Mouse (Mus musculus) heart, postnatal 36 days (tissue): ENCODE data around the gene Rab11b. TPM values are rescaled to one million over a fixed set of nuclear protein-coding genes. Genes with fewer than 3 reads are reported as not detected.
"Not testable (repeated sequence)": the region's sequence is repeated elsewhere in the genome, so short reads cannot be mapped to it uniquely, and the experiment has no call there.

Experiments used
- DNase-seq, 2 experiments: peaks; one replicate each; pipeline ENCODE4 v3.0.0; 2021 to 2022
- intact Hi-C: fragments of 180-260 bp; cut with DNase I; formaldehyde crosslinking; loops from one replicate; pipeline ENCODE4 v1.15.1; 2025
- total RNA-seq, 2 experiments: library from RNA; stranded (reverse); gene quantifications; 2 replicates each; pipeline ENCODE4 v1.2.3; 2021

The Rab11b gene
- total RNA-seq, 2 experiments from 2014 or later: 269 to 304 TPM

DNA sequence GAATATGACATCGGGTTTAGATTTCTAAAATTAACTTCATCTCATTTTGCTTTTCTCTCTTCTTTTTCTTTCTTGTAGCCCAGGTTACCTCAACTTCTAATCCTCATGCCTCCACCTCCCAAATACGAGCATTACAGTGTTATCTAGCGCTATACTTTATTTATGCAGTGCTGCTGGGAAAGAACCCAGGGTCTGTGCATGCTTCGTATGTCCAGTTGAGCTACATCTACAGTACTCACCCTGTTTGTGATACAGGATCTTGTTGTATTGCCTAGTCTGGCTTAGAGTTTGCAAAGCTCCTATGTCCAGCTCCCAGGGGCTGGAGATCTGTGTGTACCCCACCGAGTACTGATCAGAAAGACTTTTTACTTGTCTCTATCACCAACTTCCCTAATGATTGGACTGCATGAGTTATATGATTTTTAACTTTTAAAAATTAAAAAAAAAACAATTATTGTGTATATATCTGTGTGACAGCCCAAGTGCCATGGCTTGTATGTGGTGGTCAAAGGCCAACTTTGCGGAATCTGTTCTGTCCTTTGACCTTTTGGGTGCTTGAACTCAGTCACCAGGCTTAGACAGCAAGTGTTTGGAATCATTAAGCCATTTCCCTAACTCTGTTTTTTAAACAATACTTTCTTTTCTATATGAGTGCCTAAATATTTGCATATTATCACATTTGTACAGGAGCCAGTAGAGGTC lies 13.7 kb upstream of the Rab11b start:
- DNase-seq: no peak

DNA sequence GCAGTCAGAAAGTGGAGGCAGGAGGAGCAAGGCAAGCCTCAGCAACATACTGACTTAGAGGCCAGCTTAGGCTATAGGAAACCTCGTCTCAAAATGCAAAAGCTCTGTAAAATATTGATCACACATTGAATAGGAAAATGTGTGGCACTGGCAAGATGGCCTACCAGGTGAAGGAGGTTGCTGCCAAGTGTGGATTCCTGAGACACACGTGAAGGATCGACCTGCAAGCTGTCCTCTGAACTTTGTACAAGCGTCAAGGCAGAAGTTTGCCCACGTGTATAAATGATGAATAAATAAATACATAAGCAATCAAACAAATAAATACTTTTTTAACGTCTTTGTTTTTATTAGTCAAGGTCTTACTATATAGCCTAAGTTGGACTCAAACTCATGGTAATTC lies 13.1 kb upstream of the Rab11b start:
- no peak for DNase-seq
- intact Hi-C loops: no loop called here

More for the DNA sequence above, 13.7 kb upstream of the Rab11b start:
- intact Hi-C loops: no loop called here

DNA sequence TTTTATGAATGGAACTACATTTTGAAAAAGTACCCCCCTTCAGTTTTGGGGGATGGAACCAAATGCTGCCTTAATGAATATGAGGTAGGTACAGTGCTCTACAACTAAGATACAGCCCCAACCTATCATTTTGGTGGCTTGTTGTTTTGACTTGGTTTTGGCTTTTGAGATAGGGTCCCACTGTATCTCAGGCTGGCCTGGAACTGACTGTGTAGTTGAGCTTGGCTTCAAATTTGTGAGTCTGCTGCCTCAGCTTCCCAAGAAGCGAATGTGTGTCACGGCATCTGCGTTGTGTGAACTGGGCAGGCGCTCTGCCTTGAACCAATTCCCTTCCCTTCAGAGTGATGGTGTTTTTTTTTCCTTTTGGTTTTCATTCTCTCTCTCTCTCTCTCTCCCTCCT lies 11.3 kb upstream of the Rab11b start:
- intact Hi-C loops: no loop called here
- no peak for DNase-seq

DNA sequence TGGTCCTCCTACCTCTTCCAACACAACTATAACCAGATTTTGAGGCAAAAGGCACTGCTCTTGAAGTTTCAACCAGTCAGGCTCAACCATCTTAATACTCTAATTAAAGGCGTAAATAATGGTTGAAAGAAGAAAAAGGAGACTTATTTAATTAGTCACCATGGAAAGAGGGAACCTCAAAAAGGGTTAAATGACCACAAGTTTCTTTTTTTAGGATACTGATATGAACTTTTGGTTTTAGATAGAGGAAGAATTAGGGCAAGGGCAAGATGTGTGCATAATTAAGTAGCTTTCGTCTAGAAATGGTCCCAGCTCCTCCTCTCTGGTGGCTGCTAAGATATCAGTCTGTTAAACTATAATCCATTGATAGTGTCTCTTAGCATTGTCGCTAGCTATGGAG lies 6.1 kb upstream of the Rab11b start:
- no peak for DNase-seq
- intact Hi-C loops: no loop called here

DNA sequence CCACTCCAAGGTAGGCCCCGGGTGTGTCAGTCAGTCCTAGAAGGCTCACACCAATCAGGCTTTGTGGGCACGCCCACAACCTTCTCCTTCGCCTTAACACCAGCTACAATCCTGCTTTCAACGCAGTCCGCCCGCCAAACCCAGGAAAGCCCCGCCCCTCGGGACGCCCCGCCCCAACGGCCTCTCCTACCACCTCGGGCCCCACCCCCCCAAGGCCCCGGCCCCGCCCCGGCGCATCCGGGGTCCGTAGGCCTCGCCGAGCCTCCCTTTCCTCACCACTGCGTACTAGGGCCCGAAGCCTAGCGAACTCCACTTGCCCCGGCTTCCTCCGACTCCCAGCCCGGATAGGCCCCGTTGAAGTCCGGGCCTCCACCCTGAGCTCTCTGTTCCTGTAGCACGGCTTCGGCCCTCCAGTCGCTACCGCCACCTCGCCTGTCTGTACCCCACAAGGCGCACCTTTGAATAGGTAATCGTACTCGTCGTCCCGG lies 519 bp downstream of the Rab11b start:
- intact Hi-C loops: no loop called here
- DNase-seq: peak; percentile 94 to 96

DNA sequence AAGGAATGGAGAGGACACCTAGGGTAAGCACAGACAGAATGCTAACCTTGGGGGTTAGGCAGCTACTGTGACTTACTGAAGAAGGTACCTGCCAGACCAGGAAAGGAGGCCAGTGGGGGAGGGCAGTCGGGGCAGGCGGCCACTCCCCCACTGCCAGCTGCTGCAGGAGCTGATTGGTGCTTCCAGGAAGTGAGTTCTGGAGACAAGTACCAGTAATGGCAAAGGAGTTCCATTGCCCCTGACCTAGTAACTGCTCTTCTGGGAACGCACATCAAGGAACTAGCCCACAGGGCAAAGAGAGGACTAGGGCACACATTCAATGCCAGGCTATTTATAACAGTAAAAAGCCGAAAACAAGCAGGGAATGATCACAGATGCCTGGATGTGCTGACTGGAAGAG lies 3.1 kb downstream of the Rab11b start:
- DNase-seq: peak; percentile 32 to 43
- intact Hi-C loops: loop anchor here (2.0 kb wide), 1 partner anchor 22 kb away; no protein-coding TSS in a partner anchor

DNA sequence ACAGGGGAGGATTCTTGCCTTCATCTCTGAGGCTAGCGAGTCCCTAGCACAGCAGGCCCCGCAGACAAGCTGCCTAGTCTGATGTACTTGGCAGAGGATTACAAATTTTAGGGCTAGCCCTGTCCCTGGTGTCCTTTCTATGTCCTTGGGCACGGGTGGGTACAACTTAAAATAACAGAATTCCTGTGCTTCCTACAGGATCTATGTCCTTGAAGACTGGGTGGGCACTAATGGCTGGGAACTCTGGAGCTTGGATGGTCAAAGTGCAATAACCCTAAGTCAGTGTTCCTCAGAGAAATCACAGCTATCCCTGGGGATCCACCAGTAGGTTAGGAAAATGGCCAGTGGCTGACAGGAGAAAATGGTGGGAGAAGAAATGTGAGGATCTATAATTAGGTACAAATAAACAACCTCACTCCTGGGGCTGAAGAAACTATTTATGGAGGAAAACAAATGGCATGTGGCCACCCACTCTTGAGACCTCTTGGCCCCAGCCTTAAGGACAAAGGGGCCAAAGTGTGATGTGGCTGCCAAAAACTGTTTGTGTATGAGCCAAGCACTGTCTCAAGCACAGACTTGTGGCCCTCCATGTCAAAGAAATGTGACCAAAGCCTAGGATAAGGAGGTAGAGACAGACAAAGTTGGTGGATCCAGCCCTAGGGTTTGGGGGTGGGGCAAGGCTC lies 4.1 kb downstream of the Rab11b start:
- DNase-seq: peak; percentile 52 to 61

DNA sequence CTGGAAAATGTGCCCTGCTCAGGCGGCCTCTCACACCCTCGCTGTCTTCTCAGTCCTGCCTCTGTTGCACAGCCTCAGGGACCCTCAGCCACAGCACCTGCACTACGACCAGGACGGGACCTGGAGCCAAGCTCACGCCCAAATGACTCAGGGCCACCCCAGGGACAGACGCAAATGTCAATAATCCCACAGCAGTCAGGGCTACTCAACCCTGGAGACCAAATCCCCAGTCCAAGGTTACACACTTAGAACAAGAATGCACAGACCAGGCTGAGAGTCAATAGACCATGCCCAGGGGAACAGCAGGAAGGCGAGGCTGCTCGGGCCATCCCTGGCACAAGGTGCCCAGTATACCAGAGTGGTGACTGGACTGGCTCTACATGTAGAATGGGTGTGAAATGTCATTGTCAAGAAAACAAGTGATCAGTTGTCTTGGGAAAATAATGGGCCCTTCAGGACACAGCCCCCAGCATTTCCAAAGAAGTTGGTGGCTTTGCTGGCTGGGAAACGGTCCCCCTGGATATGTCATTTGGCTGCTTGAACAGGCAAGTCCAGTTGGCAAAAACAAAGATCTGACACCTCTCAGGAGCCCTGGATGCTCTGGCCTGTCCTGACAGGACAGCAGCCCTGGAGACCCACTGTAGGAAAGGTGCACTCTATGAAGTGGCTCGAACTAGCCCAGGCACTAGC lies 4.8 kb downstream of the Rab11b start:
- intact Hi-C loops: loop anchor here (2.0 kb wide), 1 partner anchor 23 kb away; no protein-coding TSS in a partner anchor
- peak in 1 of 2 experiments; percentile 51 for DNase-seq

More for the DNA sequence above, 4.1 kb downstream of the Rab11b start:
- intact Hi-C loops: loop anchor here (2.0 kb wide), 1 partner anchor 23 kb away; no protein-coding TSS in a partner anchor

DNA sequence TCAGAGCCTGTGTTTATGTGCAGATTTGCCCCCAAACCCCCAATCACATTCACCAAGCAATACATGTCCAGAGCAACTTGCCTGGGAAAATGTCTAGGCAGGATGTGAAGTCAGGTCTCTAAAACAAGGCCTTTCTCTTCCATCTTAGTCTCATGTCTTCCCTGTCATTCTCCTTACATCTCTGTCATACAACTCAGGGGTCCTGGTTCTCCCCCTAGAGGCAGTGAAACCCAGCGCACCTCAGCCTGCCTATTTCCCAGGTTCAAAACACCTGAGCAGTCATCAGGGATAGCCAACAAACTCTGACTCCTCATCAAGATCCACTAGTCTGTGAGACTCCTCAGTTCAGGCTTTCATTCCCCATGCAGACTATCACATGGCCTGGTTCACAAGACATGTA lies 5.7 kb downstream of the Rab11b start:
- intact Hi-C loops: no loop called here
- no peak for DNase-seq

DNA sequence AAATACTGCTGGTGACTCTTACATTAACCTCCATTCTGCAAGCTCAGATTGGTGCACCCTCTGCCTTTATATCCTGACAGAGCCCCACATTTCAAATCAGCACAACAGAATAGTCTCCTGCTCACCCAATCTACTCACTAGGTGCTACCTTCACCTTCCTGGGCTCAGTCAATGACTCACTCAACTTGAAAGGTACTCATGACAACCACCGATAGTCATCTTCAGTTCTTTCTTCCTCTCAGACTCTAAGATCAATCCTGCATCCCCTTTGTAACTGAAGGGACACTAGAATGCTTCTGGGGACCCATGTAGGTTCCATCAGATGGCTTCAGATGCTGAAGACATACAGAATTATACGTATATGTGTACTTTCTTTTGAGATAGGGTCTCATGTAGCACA lies 8.0 kb downstream of the Rab11b start:
- DNase-seq: no peak
- intact Hi-C loops: no loop called here

DNA sequence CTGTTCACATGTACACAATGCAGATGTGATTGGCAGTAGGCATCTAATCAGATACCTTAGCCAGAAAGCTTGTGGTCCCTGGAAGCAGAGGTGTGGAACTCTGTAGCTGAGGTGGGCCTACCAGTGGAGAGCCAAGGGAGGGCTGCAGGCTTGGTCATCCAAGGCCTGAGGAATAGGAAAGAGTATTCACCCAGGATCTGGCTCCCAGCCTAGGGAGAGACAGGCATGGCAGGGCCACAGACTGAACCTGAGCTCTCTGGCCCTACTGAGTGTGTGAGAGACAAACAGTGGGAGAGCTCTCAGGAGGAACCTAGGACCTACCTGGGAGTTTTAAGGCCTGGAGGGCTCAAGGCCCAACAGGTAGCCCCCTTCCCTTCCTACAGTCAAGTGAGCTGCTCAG lies 9.1 kb downstream of the Rab11b start:
- intact Hi-C loops: loop anchor here (2.0 kb wide), 1 partner anchor 48 kb away; no protein-coding TSS in a partner anchor
- no peak for DNase-seq

DNA sequence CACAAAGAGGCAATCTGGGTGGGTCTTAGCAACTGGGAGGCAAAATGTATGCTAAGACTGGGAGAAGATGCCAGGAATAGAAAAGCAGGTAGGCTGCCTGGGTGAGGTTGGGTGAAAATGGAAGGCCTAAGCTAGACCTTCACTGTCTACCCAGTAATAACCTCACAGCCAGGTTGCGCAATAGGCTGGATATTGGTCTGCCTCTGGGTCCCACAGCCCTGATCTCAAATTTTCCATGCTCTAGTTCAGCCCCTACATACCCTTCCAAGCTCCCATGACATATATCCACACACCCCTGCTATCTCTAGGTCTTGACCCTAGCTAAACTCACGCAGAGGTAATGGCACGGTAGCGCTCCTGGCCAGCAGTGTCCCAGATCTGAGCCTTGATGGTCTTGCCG lies 10.9 kb downstream of the Rab11b start:
- DNase-seq: no peak
- intact Hi-C loops: no loop called here

DNA sequence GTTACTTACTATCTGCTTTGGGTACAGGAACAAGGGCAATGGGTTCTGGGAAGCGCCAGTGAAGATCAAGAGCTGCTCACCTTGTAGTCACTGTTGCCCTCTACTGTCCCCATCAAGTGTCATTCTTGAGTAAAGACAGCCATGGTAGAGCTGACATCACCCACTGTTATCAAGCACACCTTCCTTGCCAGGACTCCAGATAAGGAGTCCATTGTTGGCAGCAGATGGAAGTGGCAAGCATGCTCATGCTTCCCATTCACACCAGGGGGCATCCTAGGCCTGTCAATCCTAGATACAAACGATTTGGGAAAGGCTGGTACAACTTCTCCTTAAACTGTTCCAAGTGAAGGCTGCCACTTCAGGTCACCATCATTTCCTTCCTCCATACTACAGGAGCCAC lies 14.3 kb downstream of the Rab11b start:
- peak; percentile 38 to 56 for DNase-seq
- intact Hi-C loops: loop anchor here (1.0 kb wide), 1 partner anchor 56 kb away; no protein-coding TSS in a partner anchor

DNA sequence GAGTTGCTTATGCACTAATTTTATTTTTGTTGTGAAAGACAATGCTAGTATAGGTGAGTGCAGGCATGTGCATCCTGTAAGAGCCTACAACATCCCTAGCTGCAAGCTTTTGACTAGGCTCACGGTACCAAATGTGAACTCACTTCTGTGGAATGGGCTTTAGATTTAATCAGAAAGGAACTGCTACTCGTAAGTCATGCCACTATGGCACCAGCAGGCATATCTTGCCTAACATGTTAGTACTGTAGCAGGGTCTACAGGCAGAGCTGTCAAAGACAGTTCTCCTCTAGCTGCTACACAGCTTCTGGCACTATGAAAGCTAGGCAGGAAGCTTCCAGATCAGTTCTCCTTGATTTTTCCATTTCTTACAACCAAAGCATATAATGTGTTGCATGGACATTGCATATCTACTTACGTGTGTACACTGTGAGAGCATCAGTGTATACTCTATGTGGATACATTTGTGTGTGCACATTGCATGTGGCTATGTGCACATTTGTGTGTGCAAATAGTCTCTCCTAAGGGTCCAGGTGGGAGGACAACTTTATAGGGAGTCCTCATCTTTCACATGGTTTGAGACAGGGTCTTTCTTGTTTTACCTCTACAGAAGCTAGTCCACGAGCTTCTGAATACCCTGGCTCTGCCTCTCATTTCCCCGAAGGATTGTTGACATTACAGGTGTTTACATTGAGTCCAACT lies 15.5 kb downstream of the Rab11b start:
- intact Hi-C loops: loop anchor here (5.0 kb wide), 1 partner anchor 308 kb away; no protein-coding TSS in a partner anchor
- DNase-seq: no peak

DNA sequence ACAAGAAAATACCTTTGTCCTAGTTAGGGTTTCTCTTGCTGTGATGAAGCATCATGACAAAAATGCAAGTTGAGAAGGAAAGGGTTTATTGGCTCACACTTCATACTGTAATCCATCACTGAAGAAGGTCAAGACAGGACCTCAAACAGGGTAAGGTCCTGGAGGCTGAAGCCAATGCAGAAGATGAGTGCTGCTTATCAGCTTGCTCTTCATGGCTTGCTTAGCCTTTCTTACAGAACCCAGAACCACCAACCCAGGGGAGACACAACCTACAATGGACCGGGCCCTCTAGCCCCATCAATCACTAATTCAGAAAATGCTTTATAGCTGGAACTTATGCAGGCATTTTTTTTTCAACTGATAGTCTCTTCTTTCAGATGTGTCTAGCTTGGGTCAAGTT lies 17.9 kb downstream of the Rab11b start:
- DNase-seq: no peak
- intact Hi-C loops: loop anchor here (5.0 kb wide), 1 partner anchor 305 kb away; no protein-coding TSS in a partner anchor

DNA sequence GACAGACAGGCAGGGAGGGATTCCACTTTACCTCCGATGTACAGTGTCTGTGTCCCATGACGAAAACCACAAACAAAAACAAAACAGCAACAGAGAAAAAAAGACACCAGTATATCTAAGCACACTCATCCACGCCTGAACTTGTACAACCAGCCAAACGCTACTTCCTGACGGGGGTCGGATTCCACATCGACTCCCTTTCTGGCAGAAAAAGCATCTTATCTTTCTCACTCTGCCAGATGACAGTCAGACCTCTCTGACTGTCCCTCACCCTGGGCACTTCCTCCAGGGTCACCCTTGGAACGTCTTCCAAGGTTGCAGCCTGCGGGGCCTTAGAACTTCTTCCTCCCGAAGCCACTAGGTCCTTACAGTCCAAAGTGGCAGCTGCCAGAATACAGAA lies 26.8 kb downstream of the Rab11b start:
- DNase-seq: not testable (repeated sequence)

DNA sequence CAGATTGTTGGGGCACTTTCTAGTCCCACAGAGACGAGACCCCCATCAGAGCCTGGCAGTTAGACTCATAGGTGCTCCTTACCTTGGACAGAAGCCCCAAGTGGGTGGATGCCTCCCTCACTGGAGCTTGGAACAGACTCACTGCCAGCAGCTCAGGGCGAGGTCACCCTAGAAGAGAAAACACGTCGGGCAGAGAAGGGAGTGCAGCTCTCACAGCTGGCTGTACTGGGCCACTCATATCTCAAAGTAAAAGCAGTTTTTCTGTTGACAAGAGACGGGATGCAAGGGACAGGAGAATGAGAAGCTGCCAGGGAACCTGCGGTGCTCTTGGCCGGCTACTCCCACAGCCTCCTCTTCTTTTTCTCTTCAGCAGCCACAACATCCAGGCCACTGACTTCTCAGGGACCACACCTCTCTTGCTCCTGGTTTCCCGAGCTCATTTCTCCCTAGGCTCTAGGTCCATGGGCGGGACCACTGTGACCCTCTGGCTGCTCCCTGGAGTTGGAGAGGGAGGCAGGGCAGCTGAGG lies 27.7 kb downstream of the Rab11b start:
- intact Hi-C loops, DNase-seq: not testable (repeated sequence)

More for the DNA sequence above, 26.8 kb downstream of the Rab11b start:
- intact Hi-C loops: not testable (repeated sequence)

DNA sequence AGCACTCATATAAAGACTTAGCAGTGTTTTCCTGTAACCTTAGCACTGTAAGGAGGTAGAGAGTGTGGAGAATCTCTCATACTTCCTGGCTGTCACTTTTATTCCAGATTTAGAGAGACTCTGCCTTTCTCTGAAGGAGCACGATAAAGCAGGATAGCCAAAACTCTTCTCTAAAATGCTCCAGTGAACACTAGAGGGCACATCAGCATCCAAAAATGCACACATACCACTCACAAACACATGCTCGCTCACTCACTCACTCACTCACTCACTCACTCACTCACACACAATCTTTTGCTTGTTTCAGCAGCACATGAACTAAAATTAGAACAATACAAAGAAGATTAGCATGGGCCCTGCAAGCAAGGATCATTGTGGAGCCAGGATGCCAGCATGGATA lies 31.1 kb downstream of the Rab11b start:
- no peak for DNase-seq
- intact Hi-C loops: no loop called here

DNA sequence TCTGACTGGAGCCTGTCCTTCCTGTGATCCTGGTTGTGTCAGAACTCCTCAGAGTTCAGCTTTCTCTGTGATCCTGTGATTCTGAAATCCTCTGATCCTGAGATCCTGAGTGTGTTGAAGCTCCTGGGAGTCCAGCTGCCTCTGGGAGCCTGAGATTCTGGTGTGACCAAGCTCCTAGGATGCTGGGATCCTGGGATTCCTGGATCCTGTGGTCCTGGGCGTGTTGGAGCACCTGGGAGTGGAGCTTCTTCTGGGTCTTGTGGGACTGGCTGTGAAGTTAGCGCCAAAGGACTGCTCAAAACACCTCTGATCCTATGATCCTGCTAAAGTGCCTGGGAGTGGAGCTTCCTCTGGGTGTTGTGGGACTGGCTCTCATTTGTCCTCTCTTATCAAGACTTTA lies 31.9 kb downstream of the Rab11b start:
- intact Hi-C loops: no loop called here
- no peak for DNase-seq

DNA sequence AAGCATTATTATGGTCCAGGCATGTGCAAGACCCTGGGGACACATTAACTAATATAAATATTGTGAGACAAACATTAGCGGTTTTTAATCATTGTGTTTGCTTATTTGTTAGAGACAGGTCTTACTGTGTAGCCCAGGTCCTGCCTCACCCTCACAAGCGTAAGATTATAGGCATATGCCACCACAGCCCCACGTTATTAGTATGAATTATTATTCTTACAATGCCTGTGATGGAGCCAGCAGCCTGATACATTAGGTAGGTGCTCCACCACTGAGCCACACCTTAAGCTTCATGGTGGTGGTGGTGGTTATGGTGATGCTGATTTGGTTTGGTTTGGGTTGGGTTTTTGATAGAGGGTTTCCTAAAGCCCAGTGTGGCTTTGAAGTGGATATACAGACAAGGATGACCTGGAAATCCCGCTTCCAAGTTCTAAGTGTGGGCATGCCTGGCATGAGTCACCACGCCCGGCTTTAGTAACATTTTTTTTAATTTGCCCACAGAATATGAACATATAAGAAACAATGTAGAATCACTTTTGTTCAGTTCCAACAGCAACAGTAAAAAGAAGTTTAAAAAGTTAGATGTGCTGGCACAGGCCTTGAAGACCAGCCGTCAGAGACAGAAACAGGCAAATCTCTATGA lies 40.5 kb downstream of the Rab11b start:
- intact Hi-C loops: loop anchor here (2.0 kb wide), 1 partner anchor 35 kb away; no protein-coding TSS in a partner anchor
- no peak for DNase-seq
